Mouse (Mus musculus) layer of hippocampus, postnatal 36 days (tissue): ENCODE measurements around the gene Myg1. TPM values are rescaled to one million over a fixed set of nuclear protein-coding genes. Genes with fewer than 3 reads are reported as not detected.
"Not testable (repeated sequence)": the region's sequence is repeated elsewhere in the genome, so short reads cannot be mapped to it uniquely, and the experiment has no call there.

Experiments used
- DNase-seq, 2 experiments: peaks; one replicate each; pipeline ENCODE4 v3.0.0; 2022
- total RNA-seq, 2 experiments: library from RNA; stranded (reverse); gene quantifications; 2 replicates each; pipeline ENCODE4 v1.2.3; 2021

Myg1 gene
- total RNA-seq: 10 to 100 TPM; 65.9 to 69.8 TPM

DNA sequence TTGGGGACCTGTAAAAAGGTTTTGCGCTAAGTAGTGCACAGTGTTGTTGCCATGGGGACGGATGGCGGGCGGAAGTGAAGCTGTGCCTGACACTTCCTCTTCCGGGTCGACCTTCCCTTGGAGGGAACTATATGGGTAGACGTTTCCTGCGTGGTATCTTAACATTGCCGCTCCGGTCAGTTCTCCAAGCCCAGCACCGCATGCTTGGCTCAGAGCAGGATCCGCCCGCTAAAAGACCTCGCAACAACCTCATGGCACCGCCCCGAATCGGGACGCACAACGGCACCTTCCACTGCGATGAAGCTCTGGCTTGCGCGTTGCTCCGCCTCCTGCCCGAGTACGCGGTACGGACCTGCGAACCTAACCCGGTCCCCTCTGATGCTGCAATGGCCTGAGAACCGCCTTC lies at the start of gene Myg1:
Myg1 (plus strand) TSS at position 100 of the 406 bp plus-strand sequence.
- DNase-seq: peak; percentile 82 to 85

DNA sequence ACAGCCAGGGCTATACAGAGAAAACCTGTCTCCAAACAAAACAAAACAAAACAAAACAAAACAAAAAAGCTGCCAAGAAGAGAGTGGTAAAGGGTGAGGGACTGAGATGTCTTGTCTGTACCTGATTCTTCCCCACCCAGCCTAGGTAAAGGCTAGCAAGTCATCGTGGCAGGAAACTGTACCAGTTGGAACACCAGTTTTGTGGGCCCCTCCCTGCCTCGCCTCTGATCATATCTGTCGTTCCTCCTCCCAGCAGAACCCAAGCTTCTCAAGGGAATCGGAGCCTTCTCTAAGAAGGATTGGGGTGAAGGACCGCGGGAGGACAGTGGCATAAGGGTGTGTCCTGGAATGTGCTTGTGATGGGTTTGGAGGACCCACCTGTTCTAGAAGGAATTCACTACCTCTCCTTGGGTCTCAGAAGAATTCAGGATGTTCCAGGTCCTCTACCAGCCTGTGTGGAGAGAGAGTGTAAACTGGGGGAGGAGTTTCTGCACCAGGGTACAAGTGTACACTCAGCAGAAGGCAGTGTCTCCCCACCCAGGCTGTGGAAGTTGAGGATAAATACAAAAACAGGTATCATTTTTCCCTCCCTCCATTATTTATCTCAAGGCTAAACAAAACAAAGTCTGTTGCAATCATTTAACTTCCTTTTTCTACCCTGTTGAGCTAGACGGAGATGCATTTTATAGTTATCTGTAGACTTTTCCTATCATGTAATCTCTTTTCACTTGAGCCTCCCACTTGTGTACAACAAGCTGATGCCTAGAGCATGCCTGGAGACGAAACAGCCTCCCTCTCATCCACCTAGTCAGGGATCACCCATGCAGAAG lies 48.8 kb upstream of the Myg1 start:
- no peak for DNase-seq

DNA sequence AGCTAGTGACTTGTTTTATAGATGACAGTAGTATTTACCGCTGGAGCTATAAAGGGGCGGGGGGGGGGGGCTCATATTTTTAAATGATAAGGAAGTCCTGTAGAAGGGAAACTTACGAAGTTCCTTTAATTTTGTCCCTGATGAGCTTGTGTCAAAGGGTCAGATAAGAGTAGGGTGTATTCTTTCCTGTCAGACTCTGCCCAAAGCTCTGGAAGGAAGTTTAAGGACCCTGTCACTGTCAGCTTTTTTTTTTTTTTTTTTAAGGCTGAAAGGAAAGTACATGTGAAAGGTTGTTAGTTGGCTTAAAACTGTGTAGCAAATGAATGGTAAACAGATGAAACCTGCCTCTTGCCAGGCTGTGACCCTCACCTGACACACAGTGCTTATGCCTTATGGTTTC lies 47.9 kb upstream of the Myg1 start:
- DNase-seq: no peak

- no peak for DNase-seq
These were observed 44.1 kb upstream of the Myg1 start for GRCm38 (mm10) chr15:102287395-102287794.

- DNase-seq: peak; percentile 92
These were observed 35.7 kb upstream of the Myg1 start, which contains the start of gene Espl1 for GRCm38 (mm10) chr15:102295633-102296367. Gene Espl1, plus strand, starts transcription at chr15:102296266.

DNA sequence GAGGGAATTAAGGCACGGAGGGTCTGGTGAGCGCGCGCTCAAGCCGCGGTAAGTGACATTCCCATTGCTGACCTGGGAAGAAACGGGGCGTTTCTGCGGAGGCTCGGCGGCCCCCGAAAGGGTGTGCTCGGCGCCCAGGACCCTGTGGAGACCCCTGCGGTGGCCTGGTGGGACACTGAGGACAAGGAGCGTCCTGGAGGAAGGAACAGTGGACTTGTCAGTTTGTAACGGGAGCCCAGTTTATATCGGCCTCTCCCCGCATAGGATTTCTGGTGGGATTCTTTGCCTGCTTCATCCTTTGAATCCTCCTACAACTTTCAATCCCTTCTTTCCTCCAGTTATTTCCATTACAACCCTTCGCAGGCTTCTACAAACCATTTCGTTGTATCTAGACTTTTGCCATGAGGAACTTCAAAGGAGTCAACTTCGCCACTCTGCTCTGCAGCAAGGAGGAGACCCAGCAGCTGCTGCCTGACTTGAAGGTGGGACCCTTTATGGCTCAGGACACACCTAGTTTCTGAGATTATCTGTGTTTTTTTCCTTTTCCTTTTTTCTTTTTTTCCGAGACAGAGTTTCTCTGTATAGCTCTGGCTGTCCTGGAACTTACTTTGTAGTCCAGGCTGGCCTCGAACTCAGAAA lies 35.0 kb upstream of the Myg1 start:
- no peak for DNase-seq

DNA sequence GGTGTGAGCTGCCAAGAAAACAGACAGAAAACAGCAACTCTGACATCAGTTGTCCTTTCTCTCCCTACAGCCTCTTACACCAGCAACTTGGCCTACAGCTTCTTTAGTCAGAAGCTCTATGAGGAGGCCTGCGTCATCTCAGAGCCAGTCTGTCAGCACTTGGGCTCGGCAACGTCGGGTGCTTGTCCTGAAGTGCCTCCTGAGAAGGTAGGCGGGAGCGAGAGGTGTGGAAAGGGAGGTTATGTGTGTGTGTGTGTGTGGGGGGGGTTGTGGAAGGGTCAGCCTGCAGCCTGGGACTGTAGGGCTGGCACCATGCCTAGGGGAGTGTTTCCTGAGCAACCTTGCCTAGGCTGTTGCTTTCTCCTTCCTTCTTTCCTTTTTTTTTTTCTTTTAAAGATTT lies 29.0 kb upstream of the Myg1 start:
- DNase-seq: no peak

- no peak for DNase-seq
These were observed 22.8 kb upstream of the Myg1 start for GRCm38 (mm10) chr15:102308717-102309116.

DNA sequence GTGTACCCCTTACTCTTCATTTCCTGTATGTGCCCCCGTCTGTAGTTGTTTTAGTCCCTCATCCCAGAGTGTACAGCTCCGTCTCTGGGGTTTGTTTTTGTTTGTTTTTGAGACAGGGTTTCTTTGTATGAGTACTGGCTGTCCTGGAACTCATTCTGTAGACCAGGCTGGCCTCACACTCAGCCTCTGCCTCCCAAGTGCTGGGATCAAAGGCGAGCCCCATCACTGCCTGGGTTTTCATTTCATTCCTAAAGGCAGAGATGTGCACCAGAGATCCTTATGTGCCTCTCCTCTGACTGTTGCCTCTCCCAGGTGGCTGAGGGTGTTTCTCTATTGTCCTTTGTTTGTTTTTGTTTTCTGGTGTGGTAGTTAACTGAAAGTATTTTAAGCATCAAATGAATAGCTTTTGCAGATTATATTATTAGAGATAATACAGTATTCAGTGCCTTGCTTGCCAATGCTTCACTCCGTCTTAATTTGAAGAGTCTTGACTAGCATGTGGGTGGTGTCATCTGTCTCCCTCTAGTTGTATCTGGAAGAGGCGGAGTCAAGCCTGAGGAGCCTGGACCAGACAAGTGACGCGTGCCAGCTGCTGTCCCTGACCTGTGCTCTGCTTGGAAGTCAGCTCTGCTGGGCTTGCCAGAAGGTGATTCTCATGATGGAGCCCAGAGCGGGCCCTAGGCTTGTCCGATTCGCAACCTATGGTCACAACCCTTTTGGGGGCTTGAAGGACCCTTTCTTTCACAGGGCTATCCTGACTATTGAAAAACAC lies 21.2 kb upstream of the Myg1 start:
- DNase-seq: no peak

GRCm38 (mm10) chr15:102311489-102311888 lies 20.0 kb upstream of the Myg1 start:
- DNase-seq: no peak

DNA sequence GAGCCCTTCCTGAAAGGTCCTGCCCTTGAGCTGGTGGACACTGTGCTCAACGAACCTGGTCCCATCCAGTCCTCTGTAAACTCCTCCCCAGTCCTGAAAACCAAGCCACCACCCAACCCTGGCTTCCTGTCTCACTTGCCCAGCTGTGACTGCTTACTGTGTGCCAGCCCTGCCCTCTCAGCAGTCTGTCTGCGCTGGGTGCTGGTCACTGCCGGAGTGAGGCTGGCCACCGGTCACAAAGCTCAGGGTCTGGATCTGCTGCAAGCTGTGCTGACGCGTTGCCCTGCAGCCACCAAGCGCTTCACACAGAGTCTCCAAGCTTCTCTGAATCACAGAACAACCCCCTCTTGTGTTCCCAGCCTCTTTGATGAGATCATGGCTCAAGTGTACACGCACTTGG lies 16.2 kb upstream of the Myg1 start:
- peak in 1 of 2 experiments; percentile 32 for DNase-seq

- peak; percentile 61 to 62 for DNase-seq
These were observed 15.2 kb upstream of the Myg1 start for GRCm38 (mm10) chr15:102316263-102316662.

DNA sequence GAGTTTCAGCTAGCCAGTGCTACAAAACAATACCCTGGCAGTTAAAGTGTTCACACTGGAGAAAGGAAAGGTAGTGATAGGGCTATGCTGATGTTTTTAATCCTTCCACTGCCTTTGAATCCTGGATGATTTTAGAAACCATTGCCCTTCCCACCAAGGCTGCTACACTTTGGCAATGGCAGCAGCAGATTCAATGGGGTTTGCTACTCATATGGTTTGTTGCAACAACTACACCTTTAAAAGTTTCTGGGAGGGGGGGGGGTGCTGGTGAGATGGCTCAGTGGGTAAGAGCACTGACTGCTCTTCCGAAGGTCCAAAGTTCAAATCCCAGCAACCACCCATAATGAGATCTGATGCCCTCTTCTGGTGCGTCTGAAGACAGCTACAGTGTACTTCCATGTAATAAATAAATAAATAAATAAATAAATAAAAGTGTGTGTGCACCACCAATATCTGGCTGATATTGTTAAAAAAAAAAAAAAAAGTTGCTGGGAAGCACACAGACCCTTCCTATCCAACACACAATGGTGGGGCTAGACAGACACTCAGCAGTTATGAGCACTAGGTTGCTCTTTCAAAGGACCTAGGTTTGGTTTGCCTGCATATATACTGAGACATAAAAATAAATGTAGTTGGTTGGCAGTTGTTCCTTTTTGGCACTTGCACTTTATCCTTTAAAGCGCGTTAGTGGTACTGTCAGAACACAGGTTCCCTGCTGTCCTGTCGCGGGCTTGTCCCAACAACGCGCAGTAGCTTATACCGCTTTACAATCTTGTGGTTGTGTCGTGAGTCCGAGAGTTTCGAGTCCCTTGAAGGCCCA lies 6.6 kb upstream of the Myg1 start:
- no peak for DNase-seq

- DNase-seq: peak; percentile 87 to 89
These were observed 5.4 kb upstream of the Myg1 start, which contains the start of gene Pfdn5 for GRCm38 (mm10) chr15:102326022-102326576. Gene Pfdn5, plus strand, starts transcription at chr15:102326116.

- no peak for DNase-seq
These were observed 4.6 kb upstream of the Myg1 start for GRCm38 (mm10) chr15:102326892-102327291.

- no peak for DNase-seq
These were observed 3.7 kb downstream of the Myg1 start for GRCm38 (mm10) chr15:102335254-102335653.

GRCm38 (mm10) chr15:102335925-102336324 lies 4.4 kb downstream of the Myg1 start:
- not testable (repeated sequence) for DNase-seq

GRCm38 (mm10) chr15:102336946-102337345 lies 5.4 kb downstream of the Myg1 start:
- DNase-seq: no peak

DNA sequence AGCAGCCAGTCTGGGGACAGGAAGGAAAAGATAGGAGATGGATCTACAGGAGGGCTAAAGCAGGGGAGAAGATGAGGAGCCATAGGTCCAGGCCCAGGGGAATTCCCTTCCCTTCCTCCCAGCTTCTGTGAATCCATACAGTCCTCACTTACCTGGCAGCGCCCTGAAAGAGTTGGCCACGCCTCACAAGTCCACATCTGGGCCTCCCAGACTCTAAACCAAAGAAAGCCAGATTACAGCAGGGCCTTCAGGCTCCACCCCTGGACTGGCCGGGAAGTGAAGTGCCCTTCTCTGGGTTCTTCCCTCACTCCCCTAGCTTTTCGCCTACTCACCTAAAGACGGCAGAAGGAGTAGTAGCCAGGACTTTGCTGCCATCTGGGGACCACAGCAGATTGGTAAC lies 8.1 kb downstream of the Myg1 start:
- DNase-seq: no peak

DNA sequence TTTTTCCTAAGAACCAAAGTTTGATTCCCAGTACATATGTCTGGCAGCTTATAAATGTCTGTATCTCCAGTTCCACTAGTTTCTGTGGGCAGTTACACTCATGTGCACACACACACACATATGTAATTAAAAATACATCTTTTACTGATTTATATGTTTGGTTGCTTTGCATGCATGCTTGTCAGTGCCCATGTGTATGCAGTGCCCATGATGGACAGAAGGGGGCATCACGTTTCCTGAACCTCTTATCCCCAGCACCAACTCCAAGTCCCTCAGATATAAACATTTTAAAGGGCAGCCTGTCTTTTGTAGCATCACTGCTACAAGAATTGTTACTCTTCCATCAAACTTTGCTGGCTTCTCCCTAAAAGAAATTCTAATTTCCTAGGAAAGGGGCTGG lies 10.1 kb downstream of the Myg1 start:
- DNase-seq: no peak

- no peak for DNase-seq
These were observed 13.0 kb downstream of the Myg1 start for GRCm38 (mm10) chr15:102344490-102344889.
